Mouse (Mus musculus) heart, postnatal 0 days (tissue): ENCODE measurements around the gene Tmem150a. TPM values are rescaled to one million over a fixed set of nuclear protein-coding genes. Genes with fewer than 3 reads are reported as not detected.
A peak's percentile ranks its signal among the peaks of the same experiment; 100 is the strongest.

Source experiments
- ATAC-seq: fragments of 200-750 bp; cut with Nextera tagmentation; 2 replicates; pipeline ENCODE4 v1.8.0; 2017; ENCODE audit warnings: low read depth, moderate number of reproducible peaks, moderate library complexity; ENCODE audit not compliant: insufficient read depth
- DNase-seq: peaks from one replicate; pipeline ENCODE4 v3.0.0-alpha.2; 2016; ENCODE audit warnings: low spot score
- H3K27ac ChIP-seq: fragments of 300-500 bp; sonication (generic); 2 replicates; pipeline ENCODE4 v1.5.1; 2014; ENCODE audit warnings: low read depth, mild to moderate bottlenecking
- H3K27me3 ChIP-seq: fragments of 300-500 bp; sonication (generic); 2 replicates; pipeline ENCODE4 v1.6.1; 2014; ENCODE audit warnings: low read length, mixed read lengths; ENCODE audit not compliant: control insufficient read depth, insufficient read depth
- H3K36me3 ChIP-seq: fragments of 300-500 bp; sonication (generic); replicated peaks from 2 replicates; pipeline ENCODE4 v1.6.1; 2014; ENCODE audit warnings: low read length, mixed read lengths; ENCODE audit not compliant: control insufficient read depth, insufficient read depth
- H3K4me1 ChIP-seq: fragments of 300-500 bp; sonication (generic); 2 replicates; pipeline ENCODE4 v1.6.1; 2014; ENCODE audit warnings: antibody characterized with exemption; ENCODE audit not compliant: control insufficient read depth, insufficient read depth
- H3K4me2 ChIP-seq: fragments of 300-500 bp; sonication (generic); 2 replicates; pipeline ENCODE4 v1.6.1; 2014; ENCODE audit warnings: low read depth, mild to moderate bottlenecking, low read length, moderate library complexity
- H3K4me3 ChIP-seq: fragments of 300-500 bp; sonication (generic); 2 replicates; pipeline ENCODE4 v1.5.1; 2014; ENCODE audit warnings: low read depth, low read length
- H3K9ac ChIP-seq: fragments of 300-500 bp; sonication (generic); replicated peaks from 2 replicates; pipeline ENCODE4 v1.6.1; 2014; ENCODE audit warnings: low read depth, low read length, mixed read lengths
- H3K9me3 ChIP-seq: fragments of 300-500 bp; sonication (generic); replicated peaks from 2 replicates; pipeline ENCODE4 v1.6.1; 2016; ENCODE audit warnings: low read length; ENCODE audit not compliant: control insufficient read depth
- CTCF ChIP-seq: IDR thresholded peaks from 2 replicates; pipeline ENCODE4 v1.5.1; 2016; ENCODE audit warnings: antibody characterized with exemption, control low read depth, low read depth
- EP300 ChIP-seq: IDR thresholded peaks from 2 replicates; pipeline ENCODE4 v1.6.1; 2016; ENCODE audit warnings: antibody characterized with exemption, low read depth
- WGBS: fragments of 180-500 bp; shearing (Covaris S2); extraction: QIAGEN DNeasy Blood & Tissue Kit; methylation state at CpG from one replicate; pipeline ENCODE4 v1.1.7; 2014; 5-methylcytosine and 5-hydroxymethylcytosine counted together
- polyA plus RNA-seq: library from polyadenylated mRNA; unstranded; fragments of >200 nt; fragmentation: Nextera tagmentation; extraction: Ambion mirVana; gene quantifications from 2 replicates; pipeline ENCODE4 v1.2.1, GENCODE M21; 2015
- total RNA-seq: library from RNA; depleted of rRNA; stranded (reverse); fragments of >200 nt; gene quantifications from 2 replicates; pipeline ENCODE4 v1.2.3, GENCODE M21; 2014; ENCODE audit warnings: low replicate concordance

Gene Tmem150a
- total and polyA plus RNA-seq, 2 experiments from 2014 or later, result 8.0 to 23.2 TPM

DNA sequence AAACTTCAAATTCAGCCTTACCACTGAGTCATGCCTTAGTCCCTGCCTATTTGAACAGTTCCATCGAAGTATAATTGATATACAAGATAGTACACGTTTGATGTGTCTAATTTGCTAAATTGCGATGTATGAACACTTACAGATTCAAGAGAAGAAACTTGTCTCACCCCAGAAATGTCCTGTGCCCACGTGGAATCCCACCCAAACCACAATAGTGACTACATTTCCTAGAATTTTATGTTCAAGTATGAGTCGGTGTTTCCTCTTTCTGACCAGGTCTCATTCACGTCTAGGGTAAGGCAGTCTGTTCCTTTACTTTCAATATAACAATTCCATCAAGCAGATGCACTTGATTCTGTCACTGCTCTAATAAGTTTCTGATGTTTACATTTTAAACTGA lies 9.6 kb upstream of the Tmem150a start:
- DNase-seq (no peak), ATAC-seq (no peak)
- 43% methylated on average over 6 of the region's 6 CpGs for WGBS
- Histone ChIP-seq H3K27ac (peak overlapping the region; percentile 78; the same call in 1 of the 2 replicates), H3K4me1 (peaks cover 34% of the 10 kb centered on the region), H3K9me3 (no peaks in the 10 kb centered on the region), H3K4me2 (peak overlapping the region; percentile 98), H3K27me3 (peaks cover 3% of the 10 kb centered on the region; the same call in 1 of the 2 replicates), H3K36me3 (peaks cover 21% of the 10 kb centered on the region), H3K4me3 (peak overlapping the region; percentile 89; the same call in 1 of the 2 replicates), H3K9ac (no peak overlapping the region)
- TF ChIP-seq CTCF (no peak), EP300 (no peak)

DNA sequence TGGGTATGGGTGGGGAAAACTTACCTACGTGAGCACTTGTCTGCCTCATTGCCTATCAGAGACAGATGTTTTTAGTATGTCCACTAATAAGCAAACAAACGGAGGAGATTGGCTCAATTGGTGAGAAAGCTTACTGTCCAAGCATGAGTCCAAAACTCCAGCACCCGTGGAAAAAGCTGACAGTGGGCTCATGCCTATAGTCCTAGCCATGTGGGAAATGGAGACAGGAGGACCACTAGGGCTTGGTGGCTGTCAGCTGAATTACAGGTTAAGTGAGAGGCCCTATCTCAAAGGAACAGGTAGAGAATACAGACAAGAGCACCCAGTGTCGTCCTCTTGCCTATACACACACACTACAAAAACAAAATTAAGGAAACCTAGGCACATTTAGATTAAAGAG lies 9.0 kb upstream of the Tmem150a start:
- Histone ChIP-seq H3K27ac (no peak overlapping the region), H3K4me1 (peaks cover 34% of the 10 kb centered on the region), H3K4me3 (no peak overlapping the region), H3K9me3 (no peaks in the 10 kb centered on the region), H3K36me3 (peaks cover 26% of the 10 kb centered on the region), H3K27me3 (peaks cover 3% of the 10 kb centered on the region; the same call in 1 of the 2 replicates), H3K4me2 (no peak overlapping the region), H3K9ac (no peak overlapping the region)
- WGBS, result 82% methylated on average over 4 of the region's 4 CpGs
- ATAC-seq (no peak), DNase-seq (no peak)
- TF ChIP-seq CTCF (no peak), EP300 (no peak)

DNA sequence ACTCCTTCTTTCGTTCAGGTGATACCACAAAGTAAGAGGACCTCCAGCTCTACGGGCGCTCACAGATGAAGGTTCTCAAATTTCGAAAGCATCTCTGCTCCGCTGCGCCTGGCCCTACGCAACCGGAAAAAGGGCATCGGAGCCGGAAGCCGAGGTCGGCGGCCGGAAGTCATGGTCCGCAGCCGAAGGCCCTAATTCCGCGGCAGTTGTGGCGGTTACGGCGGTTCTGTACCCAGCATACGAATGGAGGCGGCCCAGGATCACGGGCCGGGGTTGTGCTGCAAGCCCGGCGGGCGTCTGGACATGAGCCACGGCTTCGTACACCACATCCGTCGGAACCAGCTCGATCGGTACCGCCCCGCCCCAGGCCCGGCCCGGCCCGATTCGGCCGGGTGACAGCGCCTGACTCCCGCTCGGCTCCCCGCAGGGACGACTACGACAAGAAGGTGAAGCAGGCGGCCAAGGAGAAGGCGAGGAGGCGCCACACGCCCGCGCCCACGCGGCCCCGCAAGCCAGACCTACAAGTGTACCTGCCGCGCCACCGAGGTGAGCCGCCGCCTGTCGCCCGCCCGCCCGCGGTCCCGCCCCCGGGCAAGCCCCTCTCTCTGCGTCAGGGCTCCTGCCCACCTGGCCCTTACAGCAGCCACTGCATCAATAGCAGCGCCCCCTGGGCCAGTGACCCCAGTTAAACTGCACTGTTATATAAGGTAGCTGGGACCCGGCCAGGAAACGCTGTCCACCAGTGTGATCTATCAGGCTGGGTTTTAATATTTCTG lies 7.9 kb upstream of the Tmem150a start, which contains the start of gene 0610030E20Rik:
TSS of gene 0610030E20Rik (plus strand) at position 152 of the 776 bp plus-strand sequence.
- peaks cover 3% of the 10 kb centered on the region; the same call in 1 of the 2 replicates for H3K27me3 ChIP-seq
- ATAC-seq (peak; percentile 67), DNase-seq (no peak)
- peaks cover 36% of the 10 kb centered on the region for H3K4me1 ChIP-seq
- peak within 1 kb of the TSS; percentile 90 for H3K4me3 ChIP-seq
- no peaks in the 10 kb centered on the region for H3K9me3 ChIP-seq
- TF ChIP-seq EP300 (no peak), CTCF (peak; percentile 21)
- peak within 1 kb of the TSS; percentile 94 for H3K4me2 ChIP-seq
- peak within 1 kb of the TSS; percentile 92 for H3K27ac ChIP-seq
- peak within 1 kb of the TSS; percentile 91 for H3K9ac ChIP-seq
- under 1% methylated on average over 63 of the region's 72 CpGs for WGBS
- H3K36me3 ChIP-seq, result peaks cover 26% of the 10 kb centered on the region

DNA sequence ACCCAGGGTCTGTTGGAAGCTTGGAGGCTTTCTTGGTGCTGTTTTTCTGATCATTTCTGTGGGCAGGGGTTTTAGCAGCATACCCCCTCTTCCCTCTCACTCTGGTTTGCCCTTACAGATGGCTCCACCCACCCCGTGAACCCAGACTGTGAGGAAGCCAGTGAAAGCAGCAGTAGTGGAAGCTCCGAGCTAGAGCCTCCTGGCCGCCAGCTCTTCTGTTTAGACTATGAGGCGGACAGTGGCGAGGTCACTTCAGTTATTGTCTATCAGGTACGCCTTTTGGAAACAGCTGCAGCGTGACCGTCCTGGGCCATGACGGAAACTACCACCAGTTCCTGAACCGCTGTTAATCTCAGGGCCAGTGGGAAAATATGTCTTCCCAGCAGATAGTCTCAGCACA lies 6.8 kb upstream of the Tmem150a start:
- Histone ChIP-seq H3K36me3 (peaks cover 26% of the 10 kb centered on the region), H3K27me3 (peaks cover 3% of the 10 kb centered on the region; the same call in 1 of the 2 replicates), H3K27ac (no peak overlapping the region), H3K4me2 (peak overlapping the region; percentile 94; the same call in 1 of the 2 replicates), H3K4me1 (peaks cover 45% of the 10 kb centered on the region), H3K9ac (peak overlapping the region; percentile 91; the same call in 1 of the 2 replicates), H3K4me3 (peak overlapping the region; percentile 90; the same call in 1 of the 2 replicates), H3K9me3 (no peaks in the 10 kb centered on the region)
- ATAC-seq (no peak), DNase-seq (no peak)
- TF ChIP-seq CTCF, result no peak
- 63% methylated on average over 10 of the region's 10 CpGs for whole genome bisulfite sequencing

DNA sequence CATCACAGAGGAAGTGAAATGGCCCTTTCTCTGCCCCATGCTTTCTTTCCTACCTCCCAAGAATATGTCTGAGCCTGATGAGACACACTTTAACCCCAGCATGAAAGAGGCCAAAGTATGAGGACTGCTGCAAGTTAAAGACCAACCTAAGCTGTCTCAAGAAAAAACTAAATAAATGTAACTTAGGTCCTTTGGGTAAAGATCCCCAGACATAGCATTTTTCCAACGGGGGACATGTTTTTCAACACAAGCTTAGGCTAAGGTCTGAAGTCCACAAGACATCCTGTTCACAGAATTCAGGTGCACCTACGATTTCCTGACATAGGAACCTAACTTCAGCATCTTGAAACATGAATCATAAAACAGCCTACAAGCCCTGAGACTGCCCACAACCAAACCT lies 5.0 kb upstream of the Tmem150a start:
- no peak overlapping the region for H3K27ac ChIP-seq

More for the DNA sequence above, 5.0 kb upstream of the Tmem150a start:
- Histone ChIP-seq H3K36me3 (peaks cover 26% of the 10 kb centered on the region), H3K4me1 (peaks cover 37% of the 10 kb centered on the region), H3K4me2 (no peak overlapping the region), H3K9ac (no peak overlapping the region), H3K9me3 (no peaks in the 10 kb centered on the region), H3K27me3 (peaks cover 3% of the 10 kb centered on the region; the same call in 1 of the 2 replicates), H3K4me3 (no peak overlapping the region)
- ATAC-seq (no peak), DNase-seq (no peak)
- TF ChIP-seq CTCF (no peak), EP300 (no peak)
- WGBS, result 90% methylated on average over 2 of the region's 2 CpGs
